Mouse (Mus musculus) stomach, embryonic 14.5 days (tissue): ENCODE measurements around the gene Tcp10b. TPM values are rescaled to one million over a fixed set of nuclear protein-coding genes. Genes with fewer than 3 reads are reported as not detected.
"Not testable (repeated sequence)": the region's sequence is repeated elsewhere in the genome, so short reads cannot be mapped to it uniquely, and the experiment has no call there.

Experiments
- ATAC-seq: fragments of 200-750 bp; cut with Nextera tagmentation; 2 replicates; pipeline ENCODE4 v1.8.0; 2017; ENCODE audit warnings: low read depth, moderate TSS enrichment; ENCODE audit not compliant: insufficient number of reproducible peaks, insufficient read depth, low FRiP score
- H3K27ac ChIP-seq: fragments of 300-500 bp; sonication (generic); 2 replicates; pipeline ENCODE4 v1.5.1; 2014; ENCODE audit warnings: mild to moderate bottlenecking, low read length, moderate library complexity, mixed read lengths
- H3K27me3 ChIP-seq: fragments of 300-500 bp; sonication (generic); 2 replicates; pipeline ENCODE4 v1.6.1; 2014; ENCODE audit warnings: low read length, control low read depth, mixed read lengths; ENCODE audit not compliant: control insufficient read depth, insufficient read depth
- H3K36me3 ChIP-seq: fragments of 300-500 bp; sonication (generic); 2 replicates; pipeline ENCODE4 v1.6.1; 2014; ENCODE audit warnings: mild to moderate bottlenecking, control low read depth, low read length, moderate library complexity, mixed read lengths; ENCODE audit not compliant: control insufficient read depth, insufficient read depth
- H3K4me1 ChIP-seq: fragments of 300-500 bp; sonication (generic); 2 replicates; pipeline ENCODE4 v1.6.1; 2014; ENCODE audit warnings: low read length, control low read depth, mixed read lengths; ENCODE audit not compliant: control insufficient read depth, insufficient read depth
- H3K4me2 ChIP-seq: fragments of 300-500 bp; sonication (generic); replicated peaks from 2 replicates; pipeline ENCODE4 v1.6.1; 2014; ENCODE audit warnings: low read depth, low read length, control low read depth
- H3K4me3 ChIP-seq: fragments of 300-500 bp; sonication (generic); 2 replicates; pipeline ENCODE4 v1.5.1; 2014; ENCODE audit warnings: low read depth, low read length, control low read depth
- H3K9ac ChIP-seq: fragments of 300-500 bp; sonication (generic); replicated peaks from 2 replicates; pipeline ENCODE4 v1.6.1; 2014; ENCODE audit warnings: low read depth, mild to moderate bottlenecking, control low read depth, low read length, moderate library complexity, mixed read lengths
- H3K9me3 ChIP-seq: fragments of 300-500 bp; sonication (generic); 2 replicates; pipeline ENCODE4 v1.6.1; 2016; ENCODE audit warnings: low read depth, low read length, control low read depth; ENCODE audit not compliant: control insufficient read depth
- WGBS: fragments of 180-500 bp; shearing (Covaris S2); extraction: QIAGEN DNeasy Blood & Tissue Kit; methylation state at CpG from one replicate; pipeline ENCODE4 v1.1.7; 2014; 5-methylcytosine and 5-hydroxymethylcytosine counted together
- polyA plus RNA-seq: library from polyadenylated mRNA; unstranded; fragments of >200 nt; fragmentation: Nextera tagmentation; extraction: Ambion mirVana; gene quantifications from 2 replicates; pipeline ENCODE4 v1.2.1, GENCODE M21; 2014

Gene Tcp10b
- polyA plus RNA-seq, 1 experiment from 2014 or later = 0.22 TPM

- not testable (repeated sequence) for H3K9me3 ChIP-seq, H3K27ac ChIP-seq, H3K9ac ChIP-seq, H3K4me3 ChIP-seq, H3K36me3 ChIP-seq, H3K4me2 ChIP-seq, H3K27me3 ChIP-seq, H3K4me1 ChIP-seq
- peak; percentile 46; the same call in 1 of the 2 replicates for ATAC-seq
- no CpG with 5 or more reads among the region's 1 CpGs for whole genome bisulfite sequencing
These were observed 30.6 kb downstream of the Tcp10b start for GRCm38 (mm10) chr17:13091510-13091909.

GRCm38 (mm10) chr17:13092100-13092764 lies 31.3 kb downstream of the Tcp10b start:
- 59% methylated on average over 4 of the region's 8 CpGs for WGBS

GRCm38 (mm10) chr17:13092960-13093359 lies 32.1 kb downstream of the Tcp10b start:
- H3K27ac ChIP-seq, H3K27me3 ChIP-seq, H3K9me3 ChIP-seq, H3K36me3 ChIP-seq, H3K4me1 ChIP-seq, H3K4me3 ChIP-seq, H3K4me2 ChIP-seq, ATAC-seq, H3K9ac ChIP-seq: not testable (repeated sequence)
- 100% methylated on average over 2 of the region's 4 CpGs for WGBS

More at GRCm38 (mm10) chr17:13092100-13092764, 31.3 kb downstream of the Tcp10b start:
- H3K9me3 ChIP-seq, H3K4me2 ChIP-seq, H3K4me1 ChIP-seq, ATAC-seq, H3K27ac ChIP-seq, H3K4me3 ChIP-seq, H3K36me3 ChIP-seq, H3K27me3 ChIP-seq, H3K9ac ChIP-seq: not testable (repeated sequence)

GRCm38 (mm10) chr17:13106563-13106962 lies 45.7 kb downstream of the Tcp10b start:
- H3K27me3 ChIP-seq, H3K27ac ChIP-seq, H3K4me1 ChIP-seq, H3K36me3 ChIP-seq, H3K9ac ChIP-seq, H3K4me3 ChIP-seq, H3K4me2 ChIP-seq, H3K9me3 ChIP-seq, ATAC-seq: not testable (repeated sequence)
- WGBS = 83% methylated on average over 5 of the region's 5 CpGs

- not testable (repeated sequence) for H3K27ac ChIP-seq, H3K36me3 ChIP-seq, ATAC-seq, H3K4me2 ChIP-seq, H3K27me3 ChIP-seq, H3K4me1 ChIP-seq, H3K9ac ChIP-seq, H3K4me3 ChIP-seq, H3K9me3 ChIP-seq
- whole genome bisulfite sequencing = 45% methylated on average over 3 of the region's 9 CpGs
These were observed 51.8 kb downstream of the Tcp10b start for GRCm38 (mm10) chr17:13112504-13113291.

- not testable (repeated sequence) for H3K9me3 ChIP-seq, H3K4me3 ChIP-seq, H3K36me3 ChIP-seq, H3K27ac ChIP-seq, H3K4me2 ChIP-seq, H3K27me3 ChIP-seq, H3K9ac ChIP-seq, H3K4me1 ChIP-seq
- WGBS = 60% methylated on average over 2 of the region's 5 CpGs
- peak; percentile 29 for ATAC-seq
These were observed 62.6 kb downstream of the Tcp10b start for GRCm38 (mm10) chr17:13123308-13124038.

- H3K36me3 ChIP-seq = not testable (repeated sequence)
These were observed 63.3 kb downstream of the Tcp10b start for GRCm38 (mm10) chr17:13124241-13124640.

GRCm38 (mm10) chr17:13129324-13129723 lies 68.4 kb downstream of the Tcp10b start:
- H3K27ac ChIP-seq, H3K9ac ChIP-seq, H3K4me2 ChIP-seq, H3K27me3 ChIP-seq, H3K4me3 ChIP-seq, ATAC-seq, H3K9me3 ChIP-seq, H3K36me3 ChIP-seq, H3K4me1 ChIP-seq: not testable (repeated sequence)
- WGBS = no CpG with 5 or more reads among the region's 3 CpGs

More at GRCm38 (mm10) chr17:13124241-13124640, 63.3 kb downstream of the Tcp10b start:
- not testable (repeated sequence) for H3K9ac ChIP-seq, H3K4me1 ChIP-seq, H3K27ac ChIP-seq, ATAC-seq, H3K4me2 ChIP-seq, H3K27me3 ChIP-seq, H3K4me3 ChIP-seq, H3K9me3 ChIP-seq
- 43% methylated on average over 2 of the region's 3 CpGs for WGBS
